Comparison of ENCODE assay signal across 17 mouse cellular contexts in the genomic region with DNA sequence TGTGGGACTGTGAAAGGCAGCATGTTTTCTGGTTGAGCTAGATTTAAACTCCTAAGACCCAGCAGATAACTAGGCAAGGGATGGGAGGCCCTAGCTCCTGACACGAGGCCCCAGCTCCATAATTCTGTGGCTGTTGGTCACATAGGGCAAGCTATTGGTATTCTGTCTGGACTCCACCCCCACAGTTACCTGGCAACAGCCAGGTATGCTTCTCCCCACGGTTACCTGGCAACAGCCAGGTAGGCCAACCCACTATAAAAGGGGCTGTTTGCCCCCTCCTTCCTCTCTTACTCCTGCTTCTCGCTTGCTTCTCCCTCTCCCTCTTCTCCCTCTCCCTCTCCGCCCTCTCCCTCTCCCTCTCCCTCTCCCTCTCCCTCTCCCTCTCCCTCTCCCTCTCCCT. TPM values are rescaled to one million over a fixed set of nuclear protein-coding genes. Genes with fewer than 3 reads are reported as not detected.
"Had no signal": no experiment of that assay in that cellular context is flagged by ENCODE, and none has a peak within 500 bp of the region (broad histone marks: within the 10 kb centered on the region; RNA-seq: fewer than 3 reads in every experiment).

No protein-coding gene starts in this region.

- H3K9ac ChIP-seq: neural tube, embryonic 12.5 days; neural tube, embryonic 13.5 days; neural tube, embryonic 15.5 days; stomach, embryonic 15.5 days had no signal

- H3K4me2 ChIP-seq: neural tube, embryonic 12.5 days; neural tube, embryonic 13.5 days; neural tube, embryonic 15.5 days; stomach, embryonic 15.5 days had no signal

- H3K9me3 ChIP-seq: neural tube, embryonic 15.5 days had no signal

- H3K36me3 ChIP-seq: neural tube, embryonic 12.5 days; neural tube, embryonic 13.5 days; neural tube, embryonic 15.5 days; stomach, embryonic 15.5 days had no signal

- H3K27me3 ChIP-seq: neural tube, embryonic 12.5 days; neural tube, embryonic 13.5 days; neural tube, embryonic 15.5 days; stomach, embryonic 15.5 days had no signal

- H3K4me1 ChIP-seq: neural tube, embryonic 12.5 days; neural tube, embryonic 13.5 days; neural tube, embryonic 15.5 days; stomach, embryonic 15.5 days had no signal

- H3K27ac ChIP-seq: neural tube, embryonic 12.5 days; neural tube, embryonic 13.5 days; neural tube, embryonic 15.5 days; stomach, embryonic 15.5 days; stomach, postnatal 0 days had no signal

- H3K4me3 ChIP-seq: neural tube, embryonic 12.5 days; neural tube, embryonic 13.5 days; neural tube, embryonic 15.5 days; stomach, embryonic 15.5 days had no signal

- DNase-seq: retina, postnatal 1 day; right cerebral cortex, adult 18-20 months; right cerebral cortex, postnatal 14 days; right cerebral cortex, postnatal 25 days; right cerebral cortex, postnatal 4 days; spleen, adult 18-20 months; thymus, adult 18-20 months; thymus, adult 2 months; thymus, postnatal 14 days; thymus, postnatal 25 days; thymus, postnatal 36 days; thymus, postnatal 4 days had no signal

RNA-seq across cellular contexts. Expression of a gene that starts 38.9 kb away (rescaled TPM):
- polyA plus RNA-seq: thymus, adult 2 months had no signal
